ENCODE assay signal across 8 mouse cellular contexts in genomic region chr14:11307079-11307478, GRCm38 (mm10). TPM values are rescaled to one million over a fixed set of nuclear protein-coding genes. Genes with fewer than 3 reads are reported as not detected.
DNase-seq lines count a peak whose midpoint lies in the region; ATAC-seq lines count a peak whose summit lies in the region.
"Had no signal": no experiment of that assay in that cellular context is flagged by ENCODE, and none has a peak within 500 bp of the region (broad histone marks: within the 10 kb centered on the region; RNA-seq: fewer than 3 reads in every experiment).

No protein-coding gene starts in this region.

- no peak overlapping the region for H3K4me2 ChIP-seq in kidney, embryonic 15.5 days
- H3K4me2 ChIP-seq: neural tube, embryonic 13.5 days had no signal

- H3K36me3 ChIP-seq in kidney, embryonic 15.5 days = no peaks in the 10 kb centered on the region
- H3K36me3 ChIP-seq: neural tube, embryonic 13.5 days had no signal

- H3K4me1 ChIP-seq in kidney, embryonic 15.5 days = no peaks in the 10 kb centered on the region
- H3K4me1 ChIP-seq: neural tube, embryonic 13.5 days had no signal

- H3K27me3 ChIP-seq in kidney, embryonic 15.5 days = no peaks in the 10 kb centered on the region
- H3K27me3 ChIP-seq: neural tube, embryonic 13.5 days had no signal

- WGBS in kidney, embryonic 15.5 days = 34% methylated on average over 2 of the region's 2 CpGs

- ATAC-seq in kidney, embryonic 15.5 days (replicated peaks; ENCODE audit: low FRiP score) = no peak

- no peaks in the 10 kb centered on the region for H3K9me3 ChIP-seq in kidney, embryonic 15.5 days (replicated peaks)
- H3K9me3 ChIP-seq: neural tube, embryonic 13.5 days had no signal

- H3K27ac ChIP-seq in kidney, embryonic 15.5 days = no peak overlapping the region
- H3K27ac ChIP-seq: neural tube, embryonic 13.5 days had no signal

- DNase-seq in kidney, adult 8-10 months = peak; percentile 8 to 46
- DNase-seq in urinary bladder, postnatal 25 days (ENCODE audit: low spot score) = peak; percentile 36
- no peak for DNase-seq in urinary bladder, postnatal 10 days (ENCODE audit: low spot score)
- DNase-seq in c-Kit-positive CD71-positive TER-119-negative erythroid progenitor cells, embryonic 14.5 days (ENCODE audit: low read depth) = peak; percentile 2
- peak; percentile 43 for DNase-seq in lung, postnatal 14 days
- no peak for DNase-seq in natural killer cell, adult 2 months (ENCODE audit: low spot score in 2 of 2)

- H3K9ac ChIP-seq in kidney, embryonic 15.5 days = no peak overlapping the region
- H3K9ac ChIP-seq: neural tube, embryonic 13.5 days had no signal

- no peak overlapping the region for H3K4me3 ChIP-seq in kidney, embryonic 15.5 days (replicated peaks)
- H3K4me3 ChIP-seq: neural tube, embryonic 13.5 days had no signal

RNA-seq across cellular contexts. Expression of gene Gm3839, which starts 49.4 kb away (rescaled TPM):
- 1.6 and 1.7 TPM in 2 replicates for polyA plus RNA-seq in kidney, embryonic 15.5 days (2015; fragmentation: Nextera tagmentation; extraction: Ambion mirVana)

Comparison
In these comparisons a context has a peak if more than half of its experiments do, and no peak if none do; other contexts are left out.
1. DNase-seq: peak in kidney, adult 8-10 months (2 of 2), urinary bladder, postnatal 25 days (single experiment), c-Kit-positive CD71-positive TER-119-negative erythroid progenitor cells, embryonic 14.5 days (single experiment) and lung, postnatal 14 days (single experiment); none in urinary bladder, postnatal 10 days (single experiment) and natural killer cell, adult 2 months (0 of 2).